Mouse (Mus musculus) MEL (cell line): ENCODE results near the gene Efna5.

ENCODE experiments used
- CHD2 ChIP-seq: IDR thresholded peaks from 2 replicates; pipeline ENCODE4 v1.6.1; 2011; ENCODE audit warnings: low read length, improper control_type of control experiment
- CTCF ChIP-seq, 3 experiments: IDR thresholded peaks in 2 of 3; conservative IDR thresholded peaks in 1 of 3; 2 replicates each; pipeline ENCODE4 v1.5.1; 2011 to 2012; ENCODE audit warnings: low read length in 3 of 3, low read depth in 2 of 3, mild to moderate bottlenecking in 2 of 3, improper control_type of control experiment in 1 of 3, inconsistent platforms in 1 of 3, mixed read lengths in 1 of 3, moderate library complexity in 1 of 3; ENCODE audit not compliant: control insufficient read depth in 1 of 3, insufficient read depth in 1 of 3, poor library complexity in 1 of 3, severe bottlenecking in 1 of 3
- E2F4 ChIP-seq: IDR thresholded peaks from 2 replicates; pipeline ENCODE4 v1.6.1; 2011; ENCODE audit warnings: low read depth, low read length, improper control_type of control experiment, borderline replicate concordance
- GABPA ChIP-seq: IDR thresholded peaks from 2 replicates; pipeline ENCODE4 v1.6.1; 2012; ENCODE audit warnings: low read depth, mild to moderate bottlenecking, inconsistent platforms, low read length, improper control_type of control experiment, moderate library complexity
- GATA1 ChIP-seq: IDR thresholded peaks from 2 replicates; pipeline ENCODE4 v1.6.1; 2011; ENCODE audit warnings: low read depth, low read length, improper control_type of control experiment
- MAFK ChIP-seq: IDR thresholded peaks from 2 replicates; pipeline ENCODE4 v1.6.1; 2011; ENCODE audit warnings: low read depth, mild to moderate bottlenecking, low read length, improper control_type of control experiment, borderline replicate concordance
- MAX ChIP-seq: IDR thresholded peaks from 2 replicates; pipeline ENCODE4 v1.6.1; 2011; ENCODE audit warnings: low read length, improper control_type of control experiment
- MEF2A ChIP-seq: IDR thresholded peaks from 2 replicates; pipeline ENCODE4 v1.6.1; 2014; ENCODE audit warnings: low read depth, mild to moderate bottlenecking, inconsistent platforms, low read length, improper control_type of control experiment; ENCODE audit not compliant: poor library complexity, insufficient replicate concordance, severe bottlenecking; ENCODE audit errors: extremely low read depth
- POLR2A ChIP-seq, 2 experiments: IDR thresholded peaks; 2 replicates each; pipeline ENCODE4 v1.6.1; 2011 to 2012; ENCODE audit warnings: low read length in 2 of 2, mild to moderate bottlenecking in 2 of 2, control low read depth in 1 of 2, improper control_type of control experiment in 1 of 2, low read depth in 1 of 2, moderate library complexity in 1 of 2; ENCODE audit not compliant: control insufficient read depth in 1 of 2, insufficient read depth in 1 of 2, poor library complexity in 1 of 2
- TBP ChIP-seq: IDR thresholded peaks from 2 replicates; pipeline ENCODE4 v1.8.0; 2011; ENCODE audit warnings: low read depth, low read length, improper control_type of control experiment
- UBTF ChIP-seq: IDR thresholded peaks from 2 replicates; pipeline ENCODE4 v1.6.1; 2012; ENCODE audit warnings: low read depth, mild to moderate bottlenecking, inconsistent platforms, low read length, improper control_type of control experiment, moderate library complexity, borderline replicate concordance; ENCODE audit not compliant: insufficient read depth
- ZC3H11A ChIP-seq: IDR thresholded peaks from 2 replicates; pipeline ENCODE4 v1.6.1; 2012; ENCODE audit warnings: low read depth, mild to moderate bottlenecking, inconsistent platforms, low read length, improper control_type of control experiment

GRCm38 (mm10) chr17:62666761-62667160 lies 214.4 kb downstream of the Efna5 start:
- TF ChIP-seq POLR2A (IDR thresholded peaks at IDR 0.05; ENCODE audit: control insufficient read depth in 1 of 2, insufficient read depth in 1 of 2, low read depth in 1 of 2, low read length in 2 of 2, poor library complexity in 1 of 2): no peak
- TF ChIP-seq UBTF: no peak
- TF ChIP-seq CTCF (IDR thresholded peaks at IDR 0.05 in 2 of 3, conservative IDR thresholded peaks at IDR 0.05 in 1 of 3; ENCODE audit: control insufficient read depth in 1 of 3, insufficient read depth in 1 of 3, low read depth in 2 of 3, low read length in 3 of 3, poor library complexity in 1 of 3, severe bottlenecking in 1 of 3): no peak
- no peak for TF ChIP-seq CHD2
- TF ChIP-seq ZC3H11A: no peak
- TF ChIP-seq TBP: no peak
- no peak for TF ChIP-seq GATA1
- no peak for TF ChIP-seq MAX
- TF ChIP-seq MAFK: no peak
- no peak for TF ChIP-seq MEF2A
- no peak for TF ChIP-seq GABPA
- no peak for TF ChIP-seq E2F4
